Mouse (Mus musculus) brain, embryonic 18.5 days (tissue): ENCODE data around the gene Hbp1.

ENCODE experiments used
- DNase-seq: peaks from one replicate; pipeline ENCODE4 v3.0.0-alpha.2; 2012; ENCODE audit warnings: low read depth, low spot score

Hbp1 gene

GRCm38 (mm10) chr12:31949759-31950658 lies at the start of gene Hbp1:
Gene Hbp1 (minus strand): TSS chr12:31950535.
- peak; percentile 100 for DNase-seq

- DNase-seq = peak; percentile 63
Measured at GRCm38 (mm10) chr12:31998706-31999105, 48.4 kb upstream of the Hbp1 start.

- DNase-seq = no peak
Measured at GRCm38 (mm10) chr12:31997328-31997878, 47.1 kb upstream of the Hbp1 start.

GRCm38 (mm10) chr12:31996877-31997276 lies 46.5 kb upstream of the Hbp1 start:
- DNase-seq = no peak

- no peak for DNase-seq
Measured at GRCm38 (mm10) chr12:31990575-31990974, 40.2 kb upstream of the Hbp1 start.

- DNase-seq = no peak
Measured at GRCm38 (mm10) chr12:31989726-31990125, 39.4 kb upstream of the Hbp1 start.

- no peak for DNase-seq
Measured at GRCm38 (mm10) chr12:31986463-31986862, 36.1 kb upstream of the Hbp1 start.

- DNase-seq = no peak
Measured at GRCm38 (mm10) chr12:31985738-31986137, 35.4 kb upstream of the Hbp1 start.

GRCm38 (mm10) chr12:31984664-31985063 lies 34.3 kb upstream of the Hbp1 start:
- DNase-seq = no peak

GRCm38 (mm10) chr12:31984206-31984605 lies 33.9 kb upstream of the Hbp1 start:
- DNase-seq = no peak

- no peak for DNase-seq
Measured at GRCm38 (mm10) chr12:31983769-31984168, 33.4 kb upstream of the Hbp1 start.

GRCm38 (mm10) chr12:31983238-31983637 lies 32.9 kb upstream of the Hbp1 start:
- no peak for DNase-seq

GRCm38 (mm10) chr12:31977613-31978195 lies 27.4 kb upstream of the Hbp1 start:
- no peak for DNase-seq

- no peak for DNase-seq
Measured at GRCm38 (mm10) chr12:31976544-31976943, 26.2 kb upstream of the Hbp1 start.

- DNase-seq = no peak
Measured at GRCm38 (mm10) chr12:31973473-31974172, 23.3 kb upstream of the Hbp1 start.

- no peak for DNase-seq
Measured at GRCm38 (mm10) chr12:31971547-31971946, 21.2 kb upstream of the Hbp1 start.

- no peak for DNase-seq
Measured at GRCm38 (mm10) chr12:31969111-31969510, 18.8 kb upstream of the Hbp1 start.

- DNase-seq = no peak
Measured at GRCm38 (mm10) chr12:31967536-31967935, 17.2 kb upstream of the Hbp1 start.

- no peak for DNase-seq
Measured at GRCm38 (mm10) chr12:31966405-31966804, 16.1 kb upstream of the Hbp1 start.

- no peak for DNase-seq
Measured at GRCm38 (mm10) chr12:31965517-31966212, 15.3 kb upstream of the Hbp1 start.

- no peak for DNase-seq
Measured at GRCm38 (mm10) chr12:31964074-31964473, 13.7 kb upstream of the Hbp1 start.
